Mouse (Mus musculus) layer of hippocampus, postnatal 14 days (tissue): ENCODE measurements at regions not wholly inside any gene's neighbourhood (a gene's known extent, or its start where the extent isn't known, plus 50 kb on each side); places are given as distances from the start of the nearest gene placed in this dataset.
A peak's percentile ranks its signal among the peaks of the same experiment; 100 is the strongest.

Experiments
- DNase-seq, 2 experiments: peaks; one replicate each; pipeline ENCODE4 v3.0.0; 2021 to 2022; ENCODE audit warnings: low spot score in 2 of 2, mixed read lengths in 1 of 2

GRCm38 (mm10) chr13:71034926-71035687 is 193.5 kb upstream of the Adamts16 start:
- DNase-seq = no peak

- DNase-seq = peak; percentile 20 to 69
These were observed 166.6 kb upstream of the Adamts16 start for GRCm38 (mm10) chr13:71008216-71008615.

- peak; percentile 26 to 57 for DNase-seq
These were observed 164.5 kb upstream of the Adamts16 start for GRCm38 (mm10) chr13:71006117-71006516.

- peak in 1 of 2 experiments; percentile 11 for DNase-seq
These were observed 161.9 kb upstream of the Adamts16 start for GRCm38 (mm10) chr13:71003517-71003916.

- DNase-seq = peak; percentile 76 to 84
These were observed 159.7 kb upstream of the Adamts16 start for GRCm38 (mm10) chr13:71001278-71001677.

GRCm38 (mm10) chr13:71000422-71001008 is 158.9 kb upstream of the Adamts16 start:
- no peak for DNase-seq

- no peak for DNase-seq
These were observed 151.9 kb upstream of the Adamts16 start for GRCm38 (mm10) chr13:70993522-70993921.

GRCm38 (mm10) chr13:70989999-70990645 is 148.5 kb upstream of the Adamts16 start:
- no peak for DNase-seq

- DNase-seq = no peak
These were observed 137.7 kb upstream of the Adamts16 start for GRCm38 (mm10) chr13:70979344-70979743.

- no peak for DNase-seq
These were observed 137.1 kb upstream of the Adamts16 start for GRCm38 (mm10) chr13:70978547-70979307.

GRCm38 (mm10) chr13:70969596-70969995 is 128.0 kb upstream of the Adamts16 start:
- no peak for DNase-seq

- no peak for DNase-seq
These were observed 126.2 kb upstream of the Adamts16 start for GRCm38 (mm10) chr13:70967781-70968180.

GRCm38 (mm10) chr13:70963384-70963783 is 121.8 kb upstream of the Adamts16 start:
- peak in 1 of 2 experiments; percentile 6 for DNase-seq

GRCm38 (mm10) chr13:70934309-70935037 is 92.9 kb upstream of the Adamts16 start:
- DNase-seq = peak in 1 of 2 experiments; percentile 13

GRCm38 (mm10) chr13:70913834-70914233 is 72.2 kb upstream of the Adamts16 start:
- no peak for DNase-seq

GRCm38 (mm10) chr13:70910934-70911333 is 69.3 kb upstream of the Adamts16 start:
- no peak for DNase-seq

- no peak for DNase-seq
These were observed 63.2 kb upstream of the Adamts16 start for GRCm38 (mm10) chr13:70904834-70905233.

GRCm38 (mm10) chr13:70903831-70904230 is 62.2 kb upstream of the Adamts16 start:
- DNase-seq = no peak

GRCm38 (mm10) chr13:70903150-70903549 is 61.5 kb upstream of the Adamts16 start:
- no peak for DNase-seq

GRCm38 (mm10) chr13:70902727-70903126 is 61.1 kb upstream of the Adamts16 start:
- no peak for DNase-seq

GRCm38 (mm10) chr13:70891634-70892033 is 50.0 kb upstream of the Adamts16 start:
- no peak for DNase-seq
